Mouse (Mus musculus) kidney, adult 2 months (tissue): Measurements from ENCODE around the gene Omt2a. TPM values are rescaled to one million over a fixed set of nuclear protein-coding genes. Genes with fewer than 3 reads are reported as not detected.

ENCODE experiments used
- DNase-seq: peaks from one replicate; pipeline ENCODE4 v3.0.0; 2021
- H3K27ac ChIP-seq: fragments of 200-500 bp; 2 replicates; pipeline ENCODE4 v1.5.1; 2012; ENCODE audit warnings: low read depth, low read length, control low read depth, inconsistent platforms; ENCODE audit not compliant: insufficient read depth
- H3K27me3 ChIP-seq: fragments of 200-500 bp; replicated peaks from 2 replicates; pipeline ENCODE4 v1.6.1; 2012; ENCODE audit warnings: mild to moderate bottlenecking, moderate library complexity, low read length, inconsistent platforms; ENCODE audit not compliant: control insufficient read depth, insufficient read depth
- H3K36me3 ChIP-seq: fragments of 200-500 bp; 2 replicates; pipeline ENCODE4 v1.6.1; 2012; ENCODE audit warnings: mild to moderate bottlenecking, moderate library complexity, low read length, inconsistent platforms; ENCODE audit not compliant: control insufficient read depth, insufficient read depth
- H3K4me1 ChIP-seq: fragments of 200-500 bp; 2 replicates; pipeline ENCODE4 v1.6.1; 2011; ENCODE audit warnings: low read length; ENCODE audit not compliant: control insufficient read depth, insufficient read depth
- H3K4me3 ChIP-seq: fragments of 200-500 bp; 2 replicates; pipeline ENCODE4 v1.5.1; 2011; ENCODE audit warnings: mild to moderate bottlenecking, low read depth, low read length, control low read depth; ENCODE audit not compliant: insufficient read depth
- CTCF ChIP-seq: fragments of 200-500 bp; conservative IDR thresholded peaks from 2 replicates; pipeline ENCODE4 v1.5.1; 2011; ENCODE audit warnings: low read depth, mild to moderate bottlenecking, control low read depth, low read length, moderate library complexity, mixed read lengths; ENCODE audit not compliant: insufficient read depth, insufficient read length
- POLR2A ChIP-seq: fragments of 200-500 bp; IDR thresholded peaks from one replicate; pipeline ENCODE4 v1.6.1; 2011; ENCODE audit warnings: low read depth, low read length, control low read depth
- WGBS: fragments of 180-500 bp; shearing (Covaris S2); methylation state at CpG from one replicate; pipeline ENCODE4 v1.1.7; 2018; 5-methylcytosine and 5-hydroxymethylcytosine counted together
- polyA plus RNA-seq: library from polyadenylated mRNA; depleted of rRNA; stranded (reverse); fragments of >200 nt; gene quantifications from 2 replicates; pipeline ENCODE4 v1.2.3, GENCODE M21; 2012; rRNA removed

The Omt2a gene
- not detected in 2 replicates for polyA plus RNA-seq

DNA sequence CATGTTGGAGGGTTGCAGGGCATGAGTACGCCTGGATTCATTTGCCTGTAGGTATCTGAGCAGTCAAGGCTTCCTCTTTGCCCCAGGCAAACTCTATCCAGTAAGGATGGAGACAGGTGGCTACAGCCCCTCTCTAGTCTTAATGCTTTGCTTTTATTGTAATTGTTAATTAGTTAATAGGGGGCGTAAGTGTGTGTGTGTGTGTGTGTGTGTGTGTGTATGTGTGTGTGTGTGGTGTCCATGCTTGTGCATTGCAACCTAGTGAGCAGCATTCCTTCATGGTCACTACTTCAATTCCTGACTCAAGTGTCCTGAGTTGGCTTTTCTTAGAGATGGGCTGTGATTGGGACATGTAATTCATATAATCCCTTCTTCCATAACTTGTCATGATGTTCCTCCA is at the start of gene Omt2a:
Omt2a (minus strand) TSS at position 101 of the 400 bp plus-strand sequence.
- Histone ChIP-seq H3K36me3 (no peaks in the 10 kb centered on the region), H3K4me3 (no peak within 1 kb of the TSS), H3K27ac (no peak within 1 kb of the TSS), H3K4me1 (no peaks in the 10 kb centered on the region), H3K27me3 (no peaks in the 10 kb centered on the region; the same call in 1 of the 2 replicates)
- TF ChIP-seq POLR2A (no peak), CTCF (no peak)
- no peak for DNase-seq
- WGBS, result 88% methylated on average over 2 of the region's 2 CpGs

DNA sequence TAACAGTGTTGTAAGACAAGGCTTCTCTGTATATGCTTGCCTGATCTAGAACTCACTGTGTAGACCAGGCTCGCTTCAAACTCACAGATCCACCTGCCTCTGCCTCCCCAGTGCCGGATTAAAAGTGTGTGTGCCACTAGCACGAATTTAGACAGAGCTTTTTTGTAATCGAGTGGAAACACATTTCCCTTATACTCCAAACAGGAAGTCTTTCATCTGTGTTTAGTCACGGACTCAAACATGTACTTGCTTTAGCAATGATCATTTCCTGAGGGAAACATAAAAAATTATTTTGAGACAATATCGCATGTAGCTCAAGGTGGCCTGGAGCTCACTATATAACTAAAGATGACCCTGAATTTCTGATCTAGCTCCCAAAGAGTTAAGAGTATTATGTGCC is 48.8 kb upstream of the Omt2a start:
- H3K4me1 ChIP-seq, result no peaks in the 10 kb centered on the region
- no peak for TF ChIP-seq POLR2A
- no peak for TF ChIP-seq CTCF
- no peaks in the 10 kb centered on the region for H3K36me3 ChIP-seq
- no peak overlapping the region for H3K27ac ChIP-seq
- H3K4me3 ChIP-seq, result no peak overlapping the region
- no peak for DNase-seq
- no peaks in the 10 kb centered on the region for H3K27me3 ChIP-seq
- WGBS, result 64% methylated on average over 6 of the region's 6 CpGs

DNA sequence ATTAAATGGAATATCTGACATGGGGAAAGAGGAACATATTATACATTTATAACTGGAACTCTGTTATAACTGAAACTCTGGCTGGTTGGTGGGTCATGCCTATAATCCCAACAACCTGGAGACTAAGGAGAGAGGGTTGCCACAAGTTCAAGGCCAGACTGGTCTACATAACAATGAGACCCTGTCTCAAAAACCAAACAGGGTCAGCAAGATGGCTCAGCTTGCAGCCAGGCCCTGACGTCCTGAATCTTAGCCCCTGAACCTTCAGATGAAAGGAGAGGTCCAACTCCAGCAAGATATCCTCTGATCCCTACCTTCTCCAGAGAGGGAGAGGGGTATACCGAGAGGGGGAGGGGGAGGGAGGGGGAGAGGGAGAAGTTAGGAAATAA is 45.9 kb upstream of the Omt2a start:
- DNase-seq, result no peak
- Histone ChIP-seq H3K4me3 (no peak overlapping the region), H3K36me3 (no peaks in the 10 kb centered on the region), H3K4me1 (peaks cover 2% of the 10 kb centered on the region; the same call in 1 of the 2 replicates), H3K27me3 (no peaks in the 10 kb centered on the region), H3K27ac (no peak overlapping the region)
- TF ChIP-seq POLR2A (no peak), CTCF (no peak)
- 64% methylated on average over 2 of the region's 2 CpGs for WGBS

DNA sequence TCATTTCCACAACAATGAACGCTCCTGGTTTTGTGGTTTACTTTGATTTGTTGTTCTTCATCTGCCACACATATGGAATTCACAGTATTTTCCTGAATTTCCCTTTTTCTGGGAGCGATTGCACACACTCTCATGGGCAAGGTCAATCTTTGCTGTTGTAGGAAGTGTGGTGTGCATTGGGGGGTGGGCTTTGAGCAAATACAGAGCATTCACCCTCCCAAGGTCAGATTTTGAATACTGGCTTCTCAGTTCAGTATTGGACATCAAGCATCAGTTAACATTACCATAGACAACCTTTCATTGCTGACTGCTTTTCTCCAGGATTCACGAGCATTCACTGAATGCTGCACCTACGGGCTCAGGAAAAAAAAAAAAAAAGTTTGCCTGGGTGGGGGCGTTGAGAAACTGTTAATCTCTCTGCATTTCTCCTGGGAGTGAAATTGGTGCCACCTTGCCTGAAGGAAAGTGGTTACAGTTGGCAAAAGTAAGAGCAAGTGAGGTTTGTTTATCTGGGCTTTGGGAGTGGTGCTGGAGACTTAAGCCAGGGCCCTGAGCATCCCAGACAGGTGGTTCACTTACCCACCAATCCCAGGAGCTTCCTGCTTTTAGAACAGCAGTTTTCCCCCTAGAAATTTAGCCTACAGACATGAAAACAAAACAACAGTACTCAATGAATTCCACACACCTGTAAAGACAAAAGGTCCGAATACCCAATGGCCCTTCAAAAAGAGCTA is 45.3 kb upstream of the Omt2a start:
- TF ChIP-seq POLR2A (no peak), CTCF (no peak)
- WGBS, result 87% methylated on average over 6 of the region's 6 CpGs

DNA sequence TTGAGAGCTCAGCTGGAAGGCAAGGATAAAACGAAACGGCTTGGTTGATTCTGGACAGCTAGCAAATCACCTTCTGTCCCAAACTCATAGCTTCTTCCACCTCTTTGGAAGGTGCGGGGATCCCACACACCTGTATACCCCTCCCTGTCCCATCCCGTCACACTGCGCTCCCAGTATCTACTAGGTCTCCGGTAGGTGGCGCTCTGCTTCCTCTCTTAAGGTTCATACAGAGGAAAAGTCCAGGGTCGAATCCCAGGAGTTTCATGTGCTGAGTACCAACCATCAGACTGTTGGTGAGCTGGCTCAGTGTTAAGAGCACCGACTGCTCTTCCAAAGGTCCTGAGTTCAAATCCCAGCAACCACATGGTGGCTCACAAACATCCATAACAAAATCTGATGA is 43.5 kb upstream of the Omt2a start:
- peak; percentile 75 for DNase-seq
- WGBS, result 18% methylated on average over 9 of the region's 9 CpGs

More for the DNA sequence above, 45.3 kb upstream of the Omt2a start:
- no peak overlapping the region for H3K4me3 ChIP-seq
- DNase-seq, result no peak
- H3K36me3 ChIP-seq, result no peaks in the 10 kb centered on the region
- H3K27ac ChIP-seq, result no peak overlapping the region
- H3K4me1 ChIP-seq, result peaks cover 7% of the 10 kb centered on the region; the same call in 1 of the 2 replicates
- H3K27me3 ChIP-seq, result no peaks in the 10 kb centered on the region

DNA sequence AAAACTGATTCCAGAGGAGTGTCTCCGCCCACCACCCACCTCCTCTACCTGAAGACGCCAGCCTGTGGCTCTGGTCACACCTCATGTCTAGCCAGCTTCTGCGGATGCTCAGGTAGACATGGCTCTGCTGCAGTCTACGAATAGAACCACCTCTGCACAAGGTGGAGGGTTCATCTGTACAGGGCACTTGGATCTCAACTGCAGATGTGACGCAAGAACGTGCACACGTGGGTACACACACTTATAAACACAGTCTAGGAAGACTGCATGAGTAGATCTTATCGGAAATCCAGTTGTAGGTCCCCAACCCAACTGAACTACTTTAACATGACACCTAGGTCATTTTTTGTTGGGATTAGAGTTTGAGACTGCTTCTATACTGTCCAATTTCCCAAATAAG is 41.0 kb upstream of the Omt2a start, which contains the start of gene Gsta2:
Gsta2 (minus strand) TSS at position 178 of the 400 bp plus-strand sequence.
- Histone ChIP-seq H3K4me1 (peaks cover 8% of the 10 kb centered on the region; the same call in 1 of the 2 replicates), H3K27me3 (no peaks in the 10 kb centered on the region), H3K36me3 (no peaks in the 10 kb centered on the region), H3K4me3 (no peak within 1 kb of the TSS), H3K27ac (peak within 1 kb of the TSS; percentile 79)
- TF ChIP-seq CTCF, result no peak
- no peak for TF ChIP-seq POLR2A
- no peak for DNase-seq
- 82% methylated on average over 8 of the region's 8 CpGs for WGBS

More for the DNA sequence above, 43.5 kb upstream of the Omt2a start:
- Histone ChIP-seq H3K4me3 (no peak overlapping the region), H3K4me1 (peaks cover 8% of the 10 kb centered on the region; the same call in 1 of the 2 replicates), H3K27me3 (no peaks in the 10 kb centered on the region), H3K27ac (no peak overlapping the region), H3K36me3 (no peaks in the 10 kb centered on the region)
- TF ChIP-seq CTCF (peak; percentile 79), POLR2A (no peak)

DNA sequence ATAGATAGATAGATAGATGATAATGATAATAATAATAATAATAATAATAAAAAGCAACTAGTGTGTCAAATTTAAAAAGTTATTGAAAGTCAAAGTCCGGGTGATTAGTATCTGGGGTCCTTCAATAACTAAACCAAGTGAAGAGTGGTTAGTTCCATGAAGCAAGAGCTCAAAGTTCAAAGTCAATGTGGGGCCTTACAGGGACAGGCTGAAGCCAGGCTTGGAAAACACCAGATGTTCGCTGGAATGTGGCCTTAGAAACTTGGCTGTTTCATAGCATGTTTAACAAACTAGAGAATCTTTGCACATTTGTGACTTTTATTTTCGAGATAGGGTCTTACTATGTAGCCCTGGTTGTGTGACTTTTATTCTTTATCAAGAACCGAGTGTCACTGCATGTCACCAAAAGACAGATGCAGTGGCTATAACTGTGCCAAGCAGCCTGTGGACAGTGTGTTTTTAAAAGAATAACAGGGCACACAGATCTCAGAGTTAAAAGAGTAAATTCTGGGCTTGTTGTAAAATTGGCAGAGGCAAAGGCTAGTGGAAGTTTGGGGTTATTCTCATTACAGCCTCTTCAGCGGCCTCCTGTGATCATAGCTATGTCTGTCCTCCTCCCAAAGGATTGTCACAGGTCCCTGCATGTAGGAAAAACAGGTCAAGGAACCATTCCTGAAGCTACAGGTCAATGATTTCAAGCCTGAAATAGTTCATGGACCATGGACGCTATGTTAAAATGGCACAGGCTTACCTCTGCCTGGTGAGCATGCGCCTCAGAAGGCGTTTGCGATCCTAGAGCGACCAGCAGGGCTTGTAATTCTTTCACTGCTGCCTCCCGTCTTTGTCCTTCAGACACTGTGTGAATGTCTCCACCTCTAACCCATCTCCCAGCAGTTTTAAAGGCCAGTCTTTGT is 40.3 kb upstream of the Omt2a start:
- Histone ChIP-seq H3K27me3 (no peaks in the 10 kb centered on the region), H3K36me3 (no peaks in the 10 kb centered on the region), H3K27ac (peak overlapping the region; percentile 79), H3K4me1 (peaks cover 8% of the 10 kb centered on the region; the same call in 1 of the 2 replicates), H3K4me3 (no peak overlapping the region)
- TF ChIP-seq CTCF (no peak), POLR2A (no peak)
- WGBS, result 47% methylated on average over 11 of the region's 11 CpGs
- peak; percentile 84 for DNase-seq
